Mouse (Mus musculus) embryo, embryonic 10.5 days (tissue): ENCODE measurements at regions not wholly inside any gene's neighbourhood (a gene's known extent, or its start where the extent isn't known, plus 50 kb on each side); places are given as distances from the start of the nearest gene placed in this dataset.

Experiments
- DNase-seq: peaks from one replicate; pipeline ENCODE4 v3.0.0-alpha.2; 2015; ENCODE audit warnings: low spot score

GRCm38 (mm10) chr15:32095554-32095953, 81.5 kb upstream of the Tas2r119 start:
- no peak for DNase-seq

GRCm38 (mm10) chr15:32110659-32111058, 66.4 kb upstream of the Tas2r119 start:
- DNase-seq = no peak
